Mouse (Mus musculus) brain, adult 2 months (tissue): ENCODE measurements around the gene Ltc4s.
A peak's percentile ranks its signal among the peaks of the same experiment; 100 is the strongest.

ENCODE experiments used
- DNase-seq: peaks from one replicate; pipeline ENCODE4 v3.0.0; 2011; ENCODE audit warnings: low read depth, low spot score

The Ltc4s gene

DNA sequence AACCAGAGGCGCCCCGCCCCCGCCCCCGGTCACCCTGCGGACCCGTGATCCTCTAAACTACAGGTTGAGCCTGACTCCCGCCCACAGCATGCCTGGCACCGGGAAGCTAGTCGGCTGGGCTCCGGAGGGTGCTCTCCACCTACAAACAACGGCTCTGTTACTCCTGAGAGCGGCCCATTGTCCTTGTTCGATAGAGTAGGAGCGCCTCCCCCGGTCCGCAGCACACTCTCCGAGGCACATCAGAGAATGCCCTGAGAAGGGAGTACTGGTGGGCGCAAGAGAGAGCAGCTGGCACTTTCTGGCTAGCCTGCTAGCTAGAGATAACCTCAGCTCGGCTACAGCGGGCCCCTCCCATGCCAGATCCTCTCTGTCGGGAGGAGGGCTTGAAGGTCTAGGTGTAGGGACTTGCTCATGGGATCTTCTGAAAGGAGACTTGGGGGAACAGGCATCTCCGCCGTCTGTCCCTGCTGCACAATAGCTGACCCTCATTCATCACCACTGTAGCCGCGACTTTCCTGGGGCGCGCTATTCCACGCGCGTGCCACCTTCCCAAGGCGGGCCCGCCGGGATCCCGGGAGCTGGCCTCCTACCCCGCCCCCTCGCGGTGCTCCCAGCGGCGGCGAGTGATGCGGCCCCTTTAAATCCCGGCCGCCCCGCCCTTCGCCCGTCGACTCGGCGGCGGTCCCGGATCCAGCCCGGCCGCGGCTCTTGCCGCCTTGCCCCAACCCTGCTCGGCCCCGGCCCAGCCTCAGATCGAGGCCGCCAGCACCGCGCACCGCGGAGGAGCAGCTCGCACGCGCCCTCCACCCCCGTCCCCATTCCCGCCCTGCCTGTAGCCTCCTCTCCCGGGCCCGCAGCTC lies 13.5 kb downstream of the Ltc4s start:
- peak; percentile 92 for DNase-seq

DNA sequence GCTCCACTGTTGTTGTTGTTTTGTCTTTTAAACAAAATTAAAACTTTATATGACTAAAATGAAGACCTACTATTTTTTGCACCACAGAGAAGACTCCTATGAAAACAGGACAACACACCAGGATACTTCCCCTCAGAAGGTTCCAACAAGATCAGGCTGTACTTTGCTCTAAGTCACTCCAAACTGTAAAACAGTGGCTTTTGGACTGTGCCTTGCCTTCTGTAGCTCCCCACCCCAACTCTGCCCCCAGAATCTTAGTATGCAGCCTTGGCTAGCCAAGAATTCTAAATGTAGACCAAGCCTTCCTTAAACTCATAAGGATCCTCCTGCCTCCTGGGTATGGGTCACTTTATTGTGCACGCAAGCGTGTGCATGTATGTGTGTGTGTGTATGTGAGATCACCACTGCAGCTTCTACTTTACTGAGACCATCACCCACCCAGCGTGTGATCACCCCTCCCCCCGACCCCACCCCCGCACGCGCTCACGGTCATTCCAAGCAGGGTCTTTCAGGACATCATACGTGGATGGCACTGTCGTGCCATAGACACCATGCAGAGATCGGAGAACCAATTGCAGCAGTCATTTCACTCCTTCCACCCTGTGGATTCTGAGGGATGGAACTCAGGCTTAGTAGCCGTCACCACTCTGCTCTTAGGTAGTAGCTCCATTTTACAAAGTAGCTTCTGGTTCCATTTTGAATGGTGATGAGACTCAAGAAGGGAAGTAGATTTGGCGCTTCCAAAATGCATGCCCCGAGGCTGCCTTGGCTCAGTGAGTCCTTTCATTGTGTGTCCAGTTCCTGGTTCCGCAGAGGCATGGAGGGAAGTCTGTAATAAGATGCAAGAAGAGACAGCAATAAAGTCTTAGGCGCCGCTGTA lies 14.4 kb downstream of the Ltc4s start:
- DNase-seq: no peak

DNA sequence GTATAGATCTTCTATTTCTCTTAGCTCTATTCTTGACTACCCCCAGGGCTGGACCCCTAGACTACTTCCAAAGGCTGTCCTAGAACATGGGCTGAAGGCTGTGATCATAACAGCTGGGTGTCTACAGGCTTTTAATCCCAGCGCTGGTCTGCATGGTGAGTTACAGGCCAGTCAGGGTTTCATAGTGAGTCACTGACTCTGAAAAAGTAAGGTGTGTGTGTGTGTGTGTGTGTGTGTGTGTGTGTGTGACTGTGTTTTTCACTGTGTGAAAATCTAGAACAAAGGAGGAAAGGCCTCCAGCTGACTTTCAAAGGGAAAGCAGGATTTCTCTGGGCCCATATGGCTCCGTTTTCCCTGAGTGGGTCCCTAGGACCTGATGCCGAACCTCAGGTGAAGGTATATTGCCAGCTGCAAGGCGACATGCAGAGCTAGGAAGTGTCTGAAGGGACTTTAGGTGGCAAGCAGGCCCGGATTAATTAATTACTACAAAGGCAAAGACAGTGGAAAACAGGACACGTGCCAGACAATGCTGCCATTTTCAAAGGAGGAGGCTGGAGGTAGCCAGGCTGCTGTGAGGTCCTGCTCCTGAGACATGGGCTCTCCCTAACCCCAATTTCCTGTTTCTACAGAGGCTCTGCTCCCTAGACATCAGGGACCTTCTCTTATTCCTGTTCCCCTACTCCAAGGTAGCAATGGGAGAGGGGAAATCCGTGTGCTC lies 15.7 kb downstream of the Ltc4s start:
- no peak for DNase-seq

DNA sequence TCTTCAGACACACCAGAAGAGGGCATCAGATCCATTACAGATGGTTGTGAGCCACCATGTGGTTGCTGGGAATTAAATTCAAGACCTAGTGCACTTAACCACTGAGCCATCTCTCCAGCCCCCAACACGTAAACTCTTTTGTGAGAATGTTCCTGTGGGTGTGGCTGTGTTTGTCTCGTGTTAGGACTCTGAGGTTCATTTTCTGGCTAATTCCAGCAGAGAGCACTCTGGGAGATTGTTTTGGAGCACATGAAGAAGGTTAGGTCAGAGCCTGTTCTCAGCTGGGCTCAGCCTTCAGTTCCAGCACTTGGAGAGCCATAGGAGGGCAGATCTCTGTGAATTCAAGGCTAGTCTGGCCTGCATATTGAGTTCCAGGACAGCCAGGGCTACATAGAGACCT lies 18.6 kb downstream of the Ltc4s start:
- DNase-seq: no peak

DNA sequence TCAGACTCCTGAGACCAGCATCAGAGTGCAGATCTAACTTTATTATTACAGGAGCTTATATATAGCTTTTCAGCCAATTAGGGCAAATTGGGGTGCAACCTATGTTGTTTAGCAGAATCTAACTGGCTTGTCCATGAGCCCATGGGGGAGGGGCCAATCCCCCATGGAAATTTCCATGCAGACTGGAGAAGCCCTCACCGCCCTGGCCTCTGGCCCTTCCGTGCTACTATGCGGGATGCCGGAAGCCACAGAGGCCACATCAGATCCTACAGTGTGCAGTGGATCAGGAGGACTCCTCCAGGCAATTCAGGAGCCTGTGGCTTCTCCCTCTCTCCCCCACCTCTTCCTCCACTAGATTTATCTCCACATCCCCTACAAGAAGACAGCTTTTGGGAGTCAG lies 20.6 kb downstream of the Ltc4s start:
- DNase-seq: no peak

DNA sequence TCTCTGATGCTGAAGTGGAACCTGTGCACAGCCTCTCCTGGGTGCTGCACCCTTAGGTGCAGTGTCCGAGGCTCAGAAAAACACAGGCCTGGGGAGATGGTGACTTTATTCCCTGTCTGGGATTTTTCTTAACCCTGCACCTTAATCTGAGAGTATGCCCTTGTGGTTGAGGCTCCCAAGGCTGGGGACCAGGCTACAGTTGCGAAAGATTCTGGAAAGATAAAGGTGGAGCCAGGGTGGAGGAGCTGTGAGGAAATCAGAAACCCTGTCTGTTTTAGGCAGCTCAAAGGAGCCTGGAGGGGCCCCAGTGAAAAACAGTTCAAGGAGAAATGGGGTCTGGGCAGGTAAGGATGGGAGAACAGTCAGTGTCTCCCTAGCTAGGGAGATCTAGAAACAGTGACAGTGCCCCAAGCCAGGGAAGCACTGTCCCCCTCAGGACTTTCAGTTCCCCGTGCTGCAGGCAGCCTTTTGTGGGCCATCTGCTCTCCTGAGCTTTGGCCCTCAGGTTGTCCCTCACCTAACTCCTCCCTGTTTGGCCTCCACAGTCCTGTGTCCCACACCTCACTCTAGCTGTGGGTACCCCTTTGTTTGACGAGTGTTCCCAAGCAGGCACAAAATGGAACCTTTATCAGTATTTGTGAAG lies 21.6 kb downstream of the Ltc4s start:
- no peak for DNase-seq

DNA sequence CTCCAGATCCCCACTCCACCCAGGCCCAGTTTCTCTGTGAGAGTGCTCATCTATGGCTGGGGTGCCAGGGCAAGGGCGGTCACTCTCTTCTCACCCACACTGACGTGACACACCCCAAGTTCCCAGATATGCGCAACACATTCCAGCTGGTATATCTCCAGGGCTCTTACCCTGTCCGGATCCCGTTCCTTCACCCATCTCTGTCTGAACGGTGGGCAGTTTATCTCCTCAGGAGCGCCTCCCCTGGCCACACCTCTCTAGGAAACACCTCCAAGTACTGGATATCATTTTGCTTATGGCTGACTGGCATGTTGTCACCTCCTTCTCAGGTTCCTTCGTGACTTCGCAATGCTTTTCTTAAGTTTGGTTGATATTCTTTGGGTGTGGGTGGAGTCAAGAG lies 22.8 kb downstream of the Ltc4s start:
- no peak for DNase-seq

DNA sequence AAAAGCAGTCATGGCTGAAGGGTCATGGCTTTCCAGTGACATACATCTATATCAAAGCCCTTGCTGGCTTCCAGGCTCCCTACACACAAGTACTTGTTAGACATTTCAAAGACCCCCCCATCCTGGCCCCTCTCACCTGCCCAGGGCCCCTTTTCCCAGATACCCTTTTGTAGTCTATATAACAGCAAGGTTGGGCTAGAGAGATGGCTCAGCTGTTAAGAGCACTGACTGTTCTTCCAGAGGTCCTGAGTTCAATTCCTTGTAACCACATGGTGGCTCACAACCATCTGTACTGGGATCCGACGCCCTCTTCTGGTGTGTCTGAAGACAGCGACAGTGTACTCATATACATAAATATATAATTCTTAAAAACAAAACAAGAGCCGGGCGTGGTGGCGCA lies 23.8 kb downstream of the Ltc4s start:
- no peak for DNase-seq

DNA sequence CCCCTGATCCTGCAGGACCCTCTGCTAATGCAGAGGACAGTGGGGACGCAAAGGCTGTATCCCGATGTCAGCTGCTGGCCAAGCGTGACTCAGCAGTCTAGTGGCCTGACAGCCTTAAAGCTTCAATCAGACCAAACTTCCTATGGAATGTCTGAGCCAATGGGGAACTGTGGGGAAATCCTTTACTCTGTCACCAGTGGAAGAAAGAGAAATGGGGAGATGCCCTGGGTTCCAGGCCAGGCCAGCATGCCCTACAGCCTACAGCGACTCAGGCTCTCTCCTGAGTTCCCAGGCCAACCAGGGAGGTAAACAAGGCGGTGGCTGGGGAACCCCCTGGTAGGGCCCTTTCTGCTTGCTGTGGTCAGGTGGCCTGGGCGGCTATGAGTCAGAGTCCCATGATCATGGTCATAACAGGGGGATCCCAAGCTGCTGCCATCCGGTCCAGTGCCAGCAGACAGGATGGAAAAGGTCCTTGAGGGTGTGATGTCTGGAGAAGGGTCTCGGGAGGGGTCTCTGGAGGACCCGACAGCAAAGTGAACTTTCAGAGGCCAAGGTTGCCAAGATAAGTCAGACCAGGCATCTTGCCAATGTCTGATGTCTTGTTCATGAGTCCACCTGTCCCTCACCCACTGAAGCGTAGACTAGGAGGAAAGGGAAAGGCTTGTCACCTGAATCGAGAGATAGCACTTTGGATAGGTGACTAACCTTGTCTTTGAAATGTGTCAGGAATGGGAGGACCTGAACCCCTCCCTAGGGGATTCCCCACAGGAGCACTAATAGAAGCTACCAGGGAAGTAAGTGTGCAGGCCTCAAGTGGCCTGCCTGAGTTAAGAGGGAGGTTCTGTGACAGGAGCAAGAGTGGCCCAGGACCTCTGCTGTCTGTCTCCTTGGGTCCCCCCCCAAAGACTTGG lies 25.3 kb downstream of the Ltc4s start:
- peak; percentile 90 for DNase-seq

DNA sequence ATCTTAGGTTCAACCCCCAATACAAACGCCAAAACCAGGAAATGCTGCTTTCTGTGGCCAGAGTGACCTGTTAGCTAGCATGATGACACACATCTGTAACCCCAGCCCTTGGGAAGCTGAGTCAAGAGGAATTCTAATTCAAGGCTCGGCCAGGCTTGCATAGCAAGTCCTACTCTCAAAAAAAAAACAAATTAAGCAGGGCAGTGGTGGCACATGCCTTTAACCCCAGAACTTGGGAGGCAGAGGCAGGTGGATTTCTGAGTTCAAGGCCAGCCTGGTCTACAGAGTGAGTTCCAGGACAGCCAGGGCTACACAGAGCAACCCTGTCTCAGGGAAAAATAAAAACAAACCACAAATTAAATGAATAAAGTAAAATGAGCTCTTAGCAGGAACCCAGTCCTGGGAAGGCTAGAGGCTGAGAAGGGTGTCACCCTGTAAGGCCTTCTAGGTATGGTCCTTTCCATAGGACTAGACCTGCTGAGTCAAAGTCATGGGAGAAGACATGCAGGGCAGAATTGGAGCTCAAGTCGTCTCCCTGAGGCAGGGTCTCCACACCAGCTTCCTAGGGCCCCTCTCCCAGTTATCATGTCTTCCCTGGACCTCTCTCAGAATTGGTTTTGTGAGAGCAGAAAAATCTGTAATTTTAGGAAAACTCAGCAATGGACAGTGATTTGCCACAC lies 26.2 kb downstream of the Ltc4s start:
- DNase-seq: no peak

DNA sequence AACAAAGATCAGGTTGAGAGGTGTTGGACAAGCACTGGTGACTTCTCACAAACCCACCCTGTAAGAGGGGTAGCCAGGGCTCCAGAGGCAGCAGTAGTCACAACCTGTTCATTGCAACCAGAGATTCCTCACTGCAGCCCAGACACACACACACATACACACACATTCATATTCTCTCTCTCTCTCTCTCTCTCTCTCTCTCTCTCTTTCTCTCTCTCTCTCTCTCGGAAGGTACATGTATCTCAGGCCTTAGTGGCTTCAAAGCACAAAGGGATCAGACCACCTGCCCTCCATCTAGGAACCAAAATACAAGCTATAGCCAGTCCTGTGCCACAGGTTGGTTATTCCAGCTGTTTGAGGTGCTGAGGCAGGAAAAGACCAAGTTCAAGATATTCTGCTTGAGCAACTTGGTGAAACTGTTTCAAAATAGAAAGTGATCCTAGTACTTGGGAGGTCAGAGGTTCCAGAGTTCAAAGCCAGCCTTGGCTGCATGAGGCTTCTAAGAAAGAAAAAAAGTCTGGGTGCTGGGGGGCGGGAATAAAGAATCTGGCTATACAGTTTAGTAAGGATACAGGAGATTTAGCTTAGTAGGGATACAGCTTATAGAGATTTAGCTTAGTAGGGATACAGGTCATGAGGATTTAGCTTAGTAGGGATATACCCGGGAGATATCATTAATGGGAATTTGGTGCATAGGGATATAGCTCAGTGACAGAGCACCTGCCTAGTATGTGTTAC lies 26.9 kb downstream of the Ltc4s start:
- DNase-seq: no peak

DNA sequence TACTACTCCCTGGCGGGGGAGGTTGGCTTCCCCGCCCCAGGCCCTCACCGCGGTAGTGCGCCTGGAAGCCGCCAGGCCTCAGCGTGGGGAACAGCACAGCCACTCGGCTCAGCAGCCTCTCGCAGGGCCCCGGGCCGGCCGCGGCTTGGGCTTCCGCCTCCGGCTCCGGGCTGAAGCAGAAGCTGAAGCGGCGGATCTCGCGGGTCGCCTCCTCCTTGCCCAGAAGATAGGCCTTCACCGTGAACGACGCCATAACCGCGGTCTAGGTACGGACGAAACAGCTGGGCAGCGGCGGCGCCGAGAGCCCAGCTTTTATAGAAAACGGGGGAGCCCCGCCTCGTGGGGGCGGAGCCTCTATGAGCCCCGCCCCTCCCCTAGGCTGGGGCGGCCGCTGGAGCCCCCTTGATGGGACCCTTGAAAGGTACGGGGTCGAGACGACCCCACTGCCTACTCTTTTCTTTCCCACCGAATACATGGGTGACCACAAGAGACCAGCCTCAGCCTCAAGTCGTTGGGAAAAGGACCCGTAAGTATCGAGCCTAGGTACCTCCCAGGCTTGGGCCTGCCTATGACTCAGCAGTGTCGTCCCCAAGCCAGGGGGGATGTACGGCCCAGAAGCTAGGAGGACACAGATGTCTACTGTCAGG lies 27.8 kb downstream of the Ltc4s start, which contains the start of the genes Sqstm1 and Mgat4b:
Sqstm1 (minus strand) TSS at position 323 of the 647 bp plus-strand sequence.
Mgat4b (plus strand) TSS at position 386 of the 647 bp plus-strand sequence.
- peak; percentile 82 for DNase-seq

DNA sequence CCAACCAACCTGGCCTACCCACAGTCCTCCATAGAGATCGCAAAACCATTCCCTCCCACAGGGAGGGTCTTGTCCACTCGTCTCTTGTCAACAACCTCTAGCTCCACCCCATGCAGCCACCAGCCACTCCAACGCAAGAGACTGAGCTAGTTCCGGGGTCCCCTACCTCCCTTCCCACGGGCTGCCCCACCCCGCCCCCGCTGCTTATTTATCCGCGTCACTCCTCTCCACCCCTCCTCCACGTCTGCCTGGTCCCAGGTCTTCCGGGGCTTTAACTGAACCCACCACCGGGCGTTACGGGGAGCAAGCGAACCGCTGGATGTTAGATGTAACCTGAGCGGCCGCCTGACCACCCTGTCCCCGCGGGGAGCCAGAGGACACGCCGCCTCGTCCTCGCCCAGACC lies 28.3 kb downstream of the Ltc4s start:
- peak; percentile 99 for DNase-seq

DNA sequence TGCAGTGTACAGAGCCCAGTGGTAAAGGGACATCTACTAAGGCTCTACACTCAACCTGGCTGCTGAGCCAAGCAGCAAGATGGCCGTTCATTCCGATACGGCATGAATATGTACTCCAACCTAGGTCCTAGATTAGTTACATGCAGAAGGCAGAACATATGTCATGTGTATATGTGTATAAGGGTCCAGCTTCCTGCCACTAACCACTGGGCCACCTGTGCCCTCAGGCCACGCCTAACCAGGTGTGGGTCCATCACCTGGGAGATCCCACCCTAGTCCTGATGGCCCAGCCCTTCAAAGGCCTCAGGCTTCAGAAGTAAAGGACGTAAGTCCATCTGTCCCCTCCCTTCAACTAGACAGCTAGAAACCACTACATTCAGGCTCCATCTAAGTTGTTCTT lies 30.4 kb downstream of the Ltc4s start:
- no peak for DNase-seq

DNA sequence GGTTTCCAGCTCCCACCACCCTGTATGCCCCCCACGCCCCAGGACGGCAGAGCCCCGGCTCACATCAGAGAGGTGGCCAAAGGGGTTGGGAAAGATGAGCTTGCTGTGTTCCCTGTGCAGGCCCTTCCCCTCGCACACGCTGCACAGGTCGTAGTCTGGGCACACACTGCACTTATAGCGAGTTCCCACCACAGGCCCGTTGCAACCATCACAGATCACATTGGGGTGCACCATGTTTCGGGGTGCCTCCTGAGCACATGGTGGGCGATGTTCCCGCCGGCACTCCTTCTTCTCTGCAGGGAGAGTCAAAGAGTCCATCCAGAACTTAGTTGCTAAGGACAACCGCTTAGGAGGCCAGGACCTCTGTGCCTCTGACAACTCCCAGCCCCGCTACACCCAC lies 31.1 kb downstream of the Ltc4s start:
- no peak for DNase-seq

DNA sequence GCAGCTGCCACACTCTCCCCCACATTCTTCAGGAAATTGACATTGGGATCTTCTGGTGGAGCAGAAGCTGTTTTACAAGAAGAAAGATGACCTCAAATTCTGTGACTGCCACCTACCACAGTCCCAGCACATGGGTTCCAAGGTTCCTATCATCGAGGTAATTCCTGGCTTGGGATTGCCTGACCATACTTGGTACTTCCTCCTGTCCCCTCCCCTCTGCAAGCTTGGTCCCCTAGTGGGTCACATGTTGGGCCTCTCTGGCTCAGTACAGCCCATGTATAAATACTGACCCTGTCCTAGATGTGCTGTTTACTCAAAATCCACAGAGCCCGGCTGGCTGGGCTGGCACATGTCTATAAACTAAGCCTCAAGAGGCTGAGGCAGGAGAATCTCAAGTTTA lies 32.4 kb downstream of the Ltc4s start:
- no peak for DNase-seq

DNA sequence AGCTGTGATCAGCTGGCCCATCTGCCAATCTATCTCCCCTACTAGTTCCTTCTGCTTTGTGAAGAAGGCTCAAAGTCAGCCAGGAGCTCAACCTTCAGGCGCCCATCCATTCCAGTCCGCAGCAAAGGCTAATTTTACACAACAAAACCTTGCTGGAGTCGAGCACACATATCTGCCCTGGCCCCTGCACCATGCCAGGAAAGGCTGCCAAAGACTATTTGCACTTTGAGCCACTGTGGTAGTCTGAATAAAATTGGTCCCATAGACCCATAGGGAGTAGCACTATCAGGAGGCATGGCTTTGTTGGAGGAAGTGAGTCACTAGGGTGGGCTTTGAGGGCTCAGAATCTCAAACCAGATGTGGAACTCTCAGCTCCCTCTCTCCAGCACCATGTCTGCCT lies 33.0 kb downstream of the Ltc4s start:
- no peak for DNase-seq

DNA sequence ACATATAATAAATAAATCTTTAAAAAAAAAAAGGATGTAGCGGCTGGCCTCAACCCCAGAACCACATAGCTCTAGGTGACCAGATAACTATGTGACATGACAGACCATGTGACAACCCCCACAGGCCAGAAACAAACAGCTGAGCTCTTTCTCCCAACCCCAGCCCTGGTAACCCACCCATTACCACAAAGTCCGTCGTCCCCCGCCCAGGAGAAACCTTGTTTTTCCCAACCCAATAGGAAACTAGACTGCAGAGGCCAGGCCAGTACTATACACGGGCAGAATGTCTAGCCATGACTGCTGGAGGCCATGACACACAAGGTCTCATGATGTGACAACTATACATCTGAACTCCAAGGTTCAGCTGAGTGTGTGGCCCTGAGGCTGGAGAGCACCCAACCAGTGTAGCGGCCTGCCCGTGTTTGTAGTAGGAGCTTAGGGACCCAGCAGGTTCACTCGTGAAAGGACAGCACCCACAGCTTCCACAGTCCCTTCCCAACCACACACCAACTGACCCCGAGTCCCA lies 35.1 kb downstream of the Ltc4s start:
- DNase-seq: no peak
